Mouse (Mus musculus): ENCODE measurements around the gene Zdhhc5.
"Not testable (repeated sequence)": the region's sequence is repeated elsewhere in the genome, so short reads cannot be mapped to it uniquely, and the experiment has no call there.

GRCm38 (mm10) chr2:84671535-84671934, 43.4 kb downstream of the Zdhhc5 start:
- not testable (repeated sequence) for TF ChIP-seq POLR2A, CTCF (IDR thresholded peaks at IDR 0.05; ENCODE audit: insufficient read depth, low read depth, low read length)
